Mouse (Mus musculus) erythroid progenitor cell, adult 5-6 weeks (primary cell): ENCODE results near the gene Il6st. TPM values are rescaled to one million over a fixed set of nuclear protein-coding genes. Genes with fewer than 3 reads are reported as not detected.

Source experiments
- total RNA-seq, 2 experiments: library from RNA; stranded (forward) in 1 of 2; stranded (reverse) in 1 of 2; fragments of 150-400 nt in 1 of 2; fragments of 186-747, 209-891 nt in 1 of 2; gene quantifications; 2 replicates each; pipeline versions ENCODE4 v1.2.3 to v1.2.4; 2015 to 2017; ENCODE audit warnings: low replicate concordance in 2 of 2

Gene Il6st
- total RNA-seq, 2 experiments from 2014 or later = 4.1 to 27.7 TPM

Other genes with a start within 250 kb of the Il6st start
- not detected in 2 replicates for gene Ankrd55, start 175.6 kb upstream of the Il6st start, total RNA-seq (2015; ENCODE audit: low replicate concordance)
- gene Ankrd55, start 175.6 kb upstream of the Il6st start, total RNA-seq (2017; ENCODE audit: low replicate concordance) = not detected in 2 replicates
- gene Il31ra, start 130.3 kb downstream of the Il6st start, total RNA-seq (2015; ENCODE audit: low replicate concordance) = 0.42 TPM in 1 of 2 replicates, not detected in the other
- gene Il31ra, start 130.3 kb downstream of the Il6st start, total RNA-seq (2017; ENCODE audit: low replicate concordance) = 0.13 and 0.91 TPM in 2 replicates
- gene Ddx4, start 188.4 kb downstream of the Il6st start, total RNA-seq (2015; ENCODE audit: low replicate concordance) = 0.72 and 2.1 TPM in 2 replicates
- 1.9 and 2.3 TPM in 2 replicates for gene Ddx4, start 188.4 kb downstream of the Il6st start, total RNA-seq (2017; ENCODE audit: low replicate concordance)
- 67.8 and 126 TPM in 2 replicates for gene Slc38a9, start 196.7 kb downstream of the Il6st start, total RNA-seq (2015; ENCODE audit: low replicate concordance)
- 87.1 and 130 TPM in 2 replicates for gene Slc38a9, start 196.7 kb downstream of the Il6st start, total RNA-seq (2017; ENCODE audit: low replicate concordance)